Mouse (Mus musculus) midbrain, postnatal 0 days (tissue): ENCODE measurements at regions not wholly inside any gene's neighbourhood (a gene's known extent, or its start where the extent isn't known, plus 50 kb on each side); places are given as distances from the start of the nearest gene placed in this dataset.

Source experiments
- ATAC-seq: fragments of 200-750 bp; cut with Nextera tagmentation; 2 replicates; pipeline ENCODE4 v1.8.0; 2017; ENCODE audit warnings: moderate number of reproducible peaks, mild to moderate bottlenecking, moderate TSS enrichment, moderate library complexity; ENCODE audit not compliant: low FRiP score
- DNase-seq: peaks from one replicate; pipeline ENCODE4 v3.0.0-alpha.2; 2015; ENCODE audit warnings: low spot score
- H3K27ac ChIP-seq: fragments of 300-500 bp; sonication (generic); 2 replicates; pipeline ENCODE4 v1.5.1; 2014; ENCODE audit warnings: low read depth, mild to moderate bottlenecking, low read length, mixed read lengths
- H3K27me3 ChIP-seq: fragments of 300-500 bp; sonication (generic); 2 replicates; pipeline ENCODE4 v1.6.1; 2014; ENCODE audit warnings: low read length, control low read depth, mixed read lengths; ENCODE audit not compliant: insufficient read depth
- H3K36me3 ChIP-seq: fragments of 300-500 bp; sonication (generic); 2 replicates; pipeline ENCODE4 v1.6.1; 2014; ENCODE audit warnings: low read length, control low read depth, mixed read lengths; ENCODE audit not compliant: insufficient read depth
- H3K4me1 ChIP-seq: fragments of 300-500 bp; sonication (generic); 2 replicates; pipeline ENCODE4 v1.6.1; 2014; ENCODE audit warnings: mild to moderate bottlenecking, control low read depth, antibody characterized with exemption, low read length, mixed read lengths; ENCODE audit not compliant: insufficient read depth
- H3K4me2 ChIP-seq: fragments of 300-500 bp; sonication (generic); 2 replicates; pipeline ENCODE4 v1.6.1; 2014; ENCODE audit warnings: low read depth, mild to moderate bottlenecking, low read length, mixed read lengths; ENCODE audit not compliant: poor library complexity, severe bottlenecking
- H3K4me3 ChIP-seq: fragments of 300-500 bp; sonication (generic); 2 replicates; pipeline ENCODE4 v1.5.1; 2014; ENCODE audit warnings: low read depth, mild to moderate bottlenecking, low read length, moderate library complexity
- H3K9ac ChIP-seq: fragments of 300-500 bp; sonication (generic); replicated peaks from 2 replicates; pipeline ENCODE4 v1.6.1; 2014; ENCODE audit warnings: mild to moderate bottlenecking, low read length, moderate library complexity, mixed read lengths; ENCODE audit not compliant: poor library complexity, severe bottlenecking
- H3K9me3 ChIP-seq: fragments of 300-500 bp; sonication (generic); 2 replicates; pipeline ENCODE4 v1.6.1; 2016; ENCODE audit warnings: low read length, control low read depth
- CTCF ChIP-seq: IDR thresholded peaks from 2 replicates; pipeline ENCODE4 v1.5.1; 2016; ENCODE audit warnings: antibody characterized with exemption, mild to moderate bottlenecking
- WGBS: fragments of 180-500 bp; shearing (Covaris S2); extraction: QIAGEN DNeasy Blood & Tissue Kit; methylation state at CpG from one replicate; pipeline ENCODE4 v1.1.7; 2014; 5-methylcytosine and 5-hydroxymethylcytosine counted together

DNA sequence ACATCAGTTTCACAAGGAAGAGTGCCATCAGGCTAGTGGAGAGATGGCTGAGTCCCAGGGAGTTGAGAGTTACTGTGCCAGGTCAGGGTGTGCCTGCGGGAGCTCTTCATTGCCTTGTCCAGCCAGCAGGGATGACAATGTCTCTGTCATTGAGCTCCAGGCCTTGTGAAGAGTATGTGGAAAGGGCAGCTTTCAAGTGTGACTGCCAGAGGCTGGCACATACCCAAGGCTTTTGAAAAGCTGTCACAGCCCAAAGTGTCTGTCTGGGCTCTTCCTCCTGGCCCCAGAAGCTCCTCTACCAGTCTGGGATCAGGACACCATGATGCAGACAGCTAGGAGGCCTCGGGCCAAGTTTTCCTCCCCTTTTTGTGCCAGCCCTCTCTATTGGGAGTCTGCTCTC lies 124.6 kb downstream of the Gm4791 start:
- Histone ChIP-seq H3K9ac (no peak overlapping the region), H3K9me3 (no peaks in the 10 kb centered on the region), H3K36me3 (no peaks in the 10 kb centered on the region), H3K27ac (no peak overlapping the region), H3K4me2 (no peak overlapping the region), H3K4me1 (no peaks in the 10 kb centered on the region), H3K27me3 (no peaks in the 10 kb centered on the region), H3K4me3 (no peak overlapping the region)
- DNase-seq (peak; percentile 86), ATAC-seq (no peak)
- TF ChIP-seq CTCF = no peak
- 68% methylated on average over 2 of the region's 2 CpGs for WGBS

DNA sequence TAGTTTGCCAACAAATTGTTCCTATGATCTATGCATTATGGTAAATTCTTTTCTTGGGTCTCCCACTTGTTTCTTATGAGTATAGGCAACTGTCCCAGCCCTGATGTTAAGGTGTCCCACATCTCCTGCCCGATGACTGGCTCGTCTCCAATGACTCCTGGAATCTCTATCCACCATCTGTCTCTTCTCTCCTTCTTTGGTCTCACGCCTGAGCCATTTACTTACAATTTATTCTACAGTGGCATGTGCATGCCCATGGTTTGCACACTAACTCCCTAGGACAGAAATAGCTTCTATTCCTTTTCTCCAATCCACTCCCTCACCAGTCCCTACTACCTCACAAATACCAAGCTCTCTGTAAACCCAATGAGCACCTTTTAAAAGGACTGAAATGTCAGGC lies 127.0 kb downstream of the Gm4791 start:
- no peak for ATAC-seq
- Histone ChIP-seq H3K9me3 (no peaks in the 10 kb centered on the region), H3K27me3 (no peaks in the 10 kb centered on the region), H3K9ac (no peak overlapping the region), H3K36me3 (no peaks in the 10 kb centered on the region), H3K4me3 (no peak overlapping the region), H3K4me1 (no peaks in the 10 kb centered on the region), H3K4me2 (no peak overlapping the region), H3K27ac (no peak overlapping the region)
- TF ChIP-seq CTCF = no peak
- 91% methylated on average over 3 of the region's 3 CpGs for WGBS
- DNase-seq = no peak

DNA sequence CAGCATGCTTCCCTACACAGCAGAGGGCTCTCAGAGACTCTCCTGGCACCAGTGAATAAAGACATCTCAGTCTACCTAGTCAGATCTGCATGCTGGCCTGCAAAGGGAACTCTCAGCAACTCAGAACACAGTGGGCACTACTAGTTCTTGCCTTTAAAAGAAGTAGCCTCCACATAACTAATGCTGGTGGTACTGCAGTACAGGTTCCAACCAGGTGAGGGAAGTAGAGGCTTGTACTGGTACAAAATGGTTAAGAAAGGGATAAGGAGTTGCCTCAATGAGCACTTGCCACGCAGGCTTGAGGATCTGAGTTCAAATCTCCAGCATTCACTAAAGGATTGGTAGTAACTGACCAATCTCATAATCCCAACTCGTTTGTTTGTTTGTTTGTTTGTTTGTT lies 127.7 kb downstream of the Gm4791 start:
- ATAC-seq (no peak), DNase-seq (no peak)
- Histone ChIP-seq H3K36me3 (no peaks in the 10 kb centered on the region), H3K27ac (no peak overlapping the region), H3K9ac (no peak overlapping the region), H3K4me1 (no peaks in the 10 kb centered on the region), H3K9me3 (no peaks in the 10 kb centered on the region), H3K4me3 (no peak overlapping the region), H3K4me2 (no peak overlapping the region), H3K27me3 (no peaks in the 10 kb centered on the region)
- peak; percentile 56 for TF ChIP-seq CTCF
- WGBS = 73% methylated on average over 2 of the region's 2 CpGs

DNA sequence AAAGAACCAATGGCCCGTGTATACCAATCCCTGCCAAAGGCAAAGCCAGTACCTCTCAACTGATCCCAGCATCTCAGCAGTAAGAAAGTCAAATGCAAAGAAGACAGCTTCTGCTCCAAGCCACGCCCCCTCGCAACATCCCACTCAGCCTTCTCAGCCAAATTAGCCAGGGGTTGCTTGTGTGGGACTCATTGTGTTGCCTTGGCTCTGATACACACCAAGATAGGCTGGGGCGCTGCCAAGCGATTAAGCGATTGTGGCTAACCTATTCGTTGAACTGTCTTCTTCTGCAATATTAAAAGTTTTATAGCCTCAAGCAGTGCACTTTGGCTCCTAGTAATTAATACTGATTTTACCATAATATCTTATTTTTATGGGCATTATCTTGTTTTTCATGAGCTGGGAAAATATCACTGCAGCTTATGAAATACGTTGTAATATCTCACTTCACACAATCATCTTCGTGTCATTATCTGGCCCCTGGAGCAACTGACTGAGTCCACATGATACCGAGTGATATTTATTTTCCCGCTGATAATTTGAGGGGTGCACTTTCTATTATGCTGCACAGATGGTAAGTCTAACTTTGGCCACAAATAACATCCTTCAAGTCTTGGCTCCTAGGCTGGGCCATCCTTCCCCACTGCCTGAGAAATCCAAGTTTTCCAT lies 129.3 kb downstream of the Gm4791 start:
- DNase-seq = no peak
- WGBS = 81% methylated on average over 11 of the region's 11 CpGs

DNA sequence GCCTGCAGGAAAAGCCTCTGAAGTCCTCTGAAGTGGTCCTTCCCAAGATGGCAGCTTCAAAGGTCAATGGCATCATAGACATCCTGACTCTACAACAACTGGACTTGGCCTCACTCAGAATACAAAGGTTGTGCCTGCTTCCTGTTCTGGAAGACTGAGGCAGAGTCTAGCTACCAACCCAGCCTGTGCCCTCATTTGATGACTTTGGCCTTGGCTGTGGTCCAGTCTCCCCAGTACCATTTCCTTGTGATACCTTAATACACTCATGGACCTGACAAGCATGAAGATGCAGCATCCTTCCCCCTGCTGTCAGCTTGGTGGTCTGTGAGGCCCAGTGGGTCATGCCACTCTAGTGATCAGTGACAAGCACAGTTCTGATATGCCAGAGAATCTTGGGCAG lies 130.6 kb downstream of the Gm4791 start:
- no peak for ATAC-seq

More for the DNA sequence above, 129.3 kb downstream of the Gm4791 start:
- no peak overlapping the region for H3K4me3 ChIP-seq
- H3K4me2 ChIP-seq = no peak overlapping the region
- no peak for TF ChIP-seq CTCF
- H3K27ac ChIP-seq = no peak overlapping the region
- H3K4me1 ChIP-seq = no peaks in the 10 kb centered on the region
- ATAC-seq = no peak
- no peak overlapping the region for H3K9ac ChIP-seq
- no peaks in the 10 kb centered on the region for H3K36me3 ChIP-seq
- no peaks in the 10 kb centered on the region for H3K27me3 ChIP-seq
- H3K9me3 ChIP-seq = no peaks in the 10 kb centered on the region

DNA sequence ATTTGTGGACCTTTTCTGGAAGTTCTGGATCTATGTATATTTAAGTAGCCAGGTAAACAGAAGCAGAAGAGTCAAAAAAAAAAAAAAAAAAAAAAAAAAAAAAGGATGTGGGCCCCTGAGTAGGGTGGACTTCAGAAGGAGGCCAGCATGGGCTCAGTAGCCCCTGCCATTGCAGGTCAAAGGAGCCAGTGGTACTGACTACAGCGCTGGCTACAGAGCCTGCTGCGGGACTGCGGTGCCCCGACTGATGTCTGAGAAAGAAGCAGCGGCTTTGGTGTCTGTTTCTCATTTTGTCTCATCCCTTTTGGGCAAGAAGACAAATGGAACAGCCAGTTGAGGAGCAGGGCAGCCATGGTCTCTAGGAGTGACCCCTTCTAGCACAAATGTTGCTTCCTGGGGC lies 134.9 kb downstream of the Gm4791 start:
- 89% methylated on average over 5 of the region's 5 CpGs for WGBS
- no peaks in the 10 kb centered on the region for H3K36me3 ChIP-seq
- H3K27me3 ChIP-seq = no peaks in the 10 kb centered on the region
- H3K9ac ChIP-seq = no peak overlapping the region
- no peak overlapping the region for H3K4me2 ChIP-seq
- ATAC-seq (no peak), DNase-seq (no peak)
- no peak overlapping the region for H3K4me3 ChIP-seq
- no peaks in the 10 kb centered on the region for H3K4me1 ChIP-seq
- TF ChIP-seq CTCF = no peak
- no peak overlapping the region for H3K27ac ChIP-seq
- H3K9me3 ChIP-seq = no peaks in the 10 kb centered on the region

More for the DNA sequence above, 130.6 kb downstream of the Gm4791 start:
- Histone ChIP-seq H3K27me3 (no peaks in the 10 kb centered on the region), H3K9me3 (no peaks in the 10 kb centered on the region), H3K4me1 (no peaks in the 10 kb centered on the region), H3K4me2 (no peak overlapping the region), H3K4me3 (no peak overlapping the region), H3K9ac (no peak overlapping the region), H3K36me3 (no peaks in the 10 kb centered on the region), H3K27ac (no peak overlapping the region)
- DNase-seq = peak; percentile 28
- TF ChIP-seq CTCF = no peak
